Mouse (Mus musculus) Muller cell, postnatal 12 days (primary cell): ENCODE measurements around the gene 1700009N14Rik.

Experiments
- DNase-seq: peaks from one replicate; pipeline ENCODE4 v3.0.0-alpha.2; 2015; ENCODE audit errors: inconsistent ontology term

Gene 1700009N14Rik

GRCm38 (mm10) chr4:39450069-39450468, at the start of gene 1700009N14Rik:
Gene 1700009N14Rik, plus strand, starts transcription at chr4:39450295.
- peak; percentile 19 for DNase-seq

GRCm38 (mm10) chr4:39437870-39438367, 12.2 kb upstream of the 1700009N14Rik start:
- no peak for DNase-seq

GRCm38 (mm10) chr4:39474291-39474690, 24.2 kb downstream of the 1700009N14Rik start:
- DNase-seq: no peak

- no peak for DNase-seq
These were observed 36.3 kb downstream of the 1700009N14Rik start for GRCm38 (mm10) chr4:39486393-39486792.

- DNase-seq: no peak
These were observed 43.5 kb downstream of the 1700009N14Rik start for GRCm38 (mm10) chr4:39493596-39493995.

- DNase-seq: no peak
These were observed 45.8 kb downstream of the 1700009N14Rik start for GRCm38 (mm10) chr4:39495875-39496274.
